Mouse (Mus musculus): ENCODE results near the gene Erfe.

GRCm38 (mm10) chr1:91404976-91405375 lies 38.7 kb downstream of the Erfe start:
- TF ChIP-seq CTCF (IDR thresholded peaks at IDR 0.05; ENCODE audit: low read depth, low read length) (no peak), TAL1 (conservative IDR thresholded peaks at IDR 0.05; ENCODE audit: low read depth, low read length) (no peak), GATA1 (IDR thresholded peaks at IDR 0.05; ENCODE audit: borderline replicate concordance, low read length) (no peak)
